Mouse (Mus musculus) kidney, adult 18-20 months (tissue): ENCODE data around the gene Chst8.

Source experiments
- DNase-seq: peaks from one replicate; pipeline ENCODE4 v3.0.0; 2021

Chst8 gene

GRCm38 (mm10) chr7:34799404-34799771 lies 13.1 kb downstream of the Chst8 start:
- DNase-seq = no peak

GRCm38 (mm10) chr7:34798441-34799403 lies 13.8 kb downstream of the Chst8 start:
- peak; percentile 40 for DNase-seq

GRCm38 (mm10) chr7:34798039-34798438 lies 14.5 kb downstream of the Chst8 start:
- no peak for DNase-seq

- no peak for DNase-seq
Observed at GRCm38 (mm10) chr7:34790459-34790858, 22.1 kb downstream of the Chst8 start.

DNA sequence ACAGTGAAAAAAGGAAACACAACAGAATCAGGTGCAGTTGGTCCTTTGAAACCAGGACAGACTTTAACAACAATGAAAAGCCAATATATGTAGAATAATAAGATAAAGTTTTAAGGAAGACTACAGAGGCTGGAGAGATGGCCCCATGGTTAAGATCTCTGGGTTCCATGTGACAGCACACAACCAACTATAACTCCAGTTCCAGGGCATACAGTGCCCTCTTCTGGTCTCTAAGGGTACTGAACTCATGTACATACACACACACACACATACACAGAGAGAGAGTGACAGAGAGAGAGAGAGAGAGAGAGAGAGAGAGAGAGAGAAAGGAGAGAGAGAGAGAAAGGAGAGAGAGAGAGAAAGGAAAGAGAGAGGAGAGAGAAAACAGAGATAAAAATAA lies 25.3 kb downstream of the Chst8 start:
- DNase-seq = no peak

- no peak for DNase-seq
Observed at GRCm38 (mm10) chr7:34785052-34785451, 27.5 kb downstream of the Chst8 start.

- no peak for DNase-seq
Observed at GRCm38 (mm10) chr7:34784469-34784868, 28.0 kb downstream of the Chst8 start.

DNA sequence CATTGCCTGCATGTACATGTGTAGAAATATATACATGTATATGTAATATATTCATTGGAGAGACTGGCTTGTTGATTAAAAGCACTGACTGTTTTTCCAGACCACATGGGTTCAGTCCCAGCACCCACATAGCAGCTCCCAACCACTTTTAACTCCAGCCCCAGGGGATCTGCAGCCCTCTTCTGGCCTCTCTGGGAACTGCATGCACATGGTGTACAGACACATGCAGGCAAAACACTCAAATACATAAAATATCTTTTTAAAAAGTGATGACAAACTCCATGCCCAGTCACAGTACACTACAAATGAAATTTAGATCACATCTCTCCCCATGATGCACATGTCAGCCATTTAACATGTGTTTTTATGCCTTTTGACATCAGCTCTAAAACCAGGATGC lies 30.5 kb downstream of the Chst8 start:
- no peak for DNase-seq

DNA sequence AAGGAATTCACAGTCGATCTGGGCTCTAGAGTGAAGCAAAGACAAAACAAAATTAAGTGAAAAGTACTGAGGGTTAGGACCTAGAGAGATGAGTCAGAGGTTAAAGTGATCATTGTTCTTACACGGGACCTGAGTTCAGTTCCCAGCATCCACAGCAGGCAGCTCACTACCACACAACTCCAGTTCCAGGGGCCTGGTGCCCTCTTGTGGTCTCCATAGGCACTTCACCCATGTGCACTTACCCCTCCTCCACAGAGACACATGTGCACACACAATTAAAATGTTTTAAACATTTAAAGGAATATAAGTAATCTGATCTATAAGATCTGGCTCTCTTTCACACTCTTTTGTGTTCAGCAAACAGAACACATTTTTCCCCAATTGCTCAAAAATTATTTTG lies 31.3 kb downstream of the Chst8 start:
- DNase-seq = no peak

DNA sequence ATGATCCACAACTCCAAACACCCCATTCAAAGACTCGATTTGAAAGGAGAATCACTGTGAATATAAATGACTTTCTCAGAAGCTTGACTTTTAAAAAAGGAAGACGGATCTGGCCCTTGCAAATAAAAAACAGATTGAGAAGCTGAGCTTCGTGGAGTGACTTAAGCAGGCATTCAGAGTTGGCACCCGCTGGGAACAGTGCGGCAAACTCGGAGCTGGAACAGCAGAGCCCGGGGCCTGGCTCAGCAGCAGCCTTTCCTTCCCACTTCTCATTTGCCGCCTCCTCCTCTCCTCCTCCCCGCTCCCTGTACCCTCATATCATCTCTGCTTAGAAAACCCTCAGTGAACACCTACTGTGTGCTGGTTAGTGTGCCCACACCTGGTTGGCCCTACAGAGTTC lies 34.1 kb downstream of the Chst8 start:
- no peak for DNase-seq

DNA sequence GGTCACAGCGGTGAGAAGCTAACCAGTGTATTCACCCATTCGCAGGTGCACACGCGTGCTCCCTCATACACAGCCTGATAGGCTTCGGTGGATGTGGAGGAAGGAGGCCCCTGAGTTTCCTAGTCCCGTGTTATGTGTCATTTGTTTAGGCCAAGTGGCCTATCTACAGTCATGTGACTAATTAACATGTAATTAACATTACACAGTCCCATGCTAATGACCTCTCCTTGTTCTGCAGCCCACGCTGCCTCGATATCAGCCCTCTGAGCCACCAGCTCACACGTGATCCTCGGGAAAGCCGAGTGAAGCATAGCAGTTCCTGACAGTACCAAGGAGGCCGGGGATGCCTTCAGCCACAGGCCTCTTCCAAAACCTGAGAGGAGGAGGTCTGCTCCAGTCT lies 36.9 kb downstream of the Chst8 start:
- no peak for DNase-seq

DNA sequence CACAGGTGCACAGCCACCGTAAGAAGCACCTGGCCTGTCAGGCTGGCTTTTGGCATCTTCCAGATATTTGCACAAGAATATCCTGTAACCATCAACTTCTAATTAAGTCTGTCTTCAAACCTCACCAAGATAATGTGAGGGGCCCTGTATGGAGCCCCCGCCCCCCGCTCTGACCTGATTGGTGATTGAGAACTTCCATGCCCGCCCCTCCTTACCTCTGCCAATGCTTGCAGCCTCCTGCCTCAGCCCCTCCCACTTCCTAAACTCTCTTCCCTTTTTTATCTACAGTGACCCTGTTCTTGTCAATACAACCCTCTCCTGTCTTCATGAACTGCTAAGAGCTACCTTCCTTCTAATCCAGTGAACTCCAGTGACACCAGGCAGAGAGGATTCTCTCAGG lies 37.6 kb downstream of the Chst8 start:
- no peak for DNase-seq

GRCm38 (mm10) chr7:34774020-34774419 lies 38.5 kb downstream of the Chst8 start:
- DNase-seq = no peak

- no peak for DNase-seq
Observed at GRCm38 (mm10) chr7:34773309-34773708, 39.2 kb downstream of the Chst8 start.

DNA sequence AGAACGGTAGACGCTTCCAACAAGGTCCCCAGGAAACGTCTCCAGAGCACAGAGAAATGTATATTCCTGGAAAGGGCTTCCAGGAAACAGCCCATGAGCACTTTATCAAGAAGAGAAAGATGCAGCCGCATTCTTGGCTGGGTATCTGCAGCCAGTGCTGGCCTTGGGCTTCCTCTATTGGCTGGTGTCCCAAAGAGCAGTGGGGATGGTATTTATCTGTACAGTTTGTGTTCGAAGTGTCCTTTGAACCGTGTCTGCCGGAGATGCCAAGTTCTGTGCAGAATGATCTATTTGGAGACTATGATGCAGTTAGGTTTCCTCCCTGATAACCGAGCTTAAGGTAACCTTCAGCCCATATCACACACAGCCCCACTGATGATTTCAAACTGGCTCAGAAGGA lies 43.0 kb downstream of the Chst8 start:
- DNase-seq = no peak

DNA sequence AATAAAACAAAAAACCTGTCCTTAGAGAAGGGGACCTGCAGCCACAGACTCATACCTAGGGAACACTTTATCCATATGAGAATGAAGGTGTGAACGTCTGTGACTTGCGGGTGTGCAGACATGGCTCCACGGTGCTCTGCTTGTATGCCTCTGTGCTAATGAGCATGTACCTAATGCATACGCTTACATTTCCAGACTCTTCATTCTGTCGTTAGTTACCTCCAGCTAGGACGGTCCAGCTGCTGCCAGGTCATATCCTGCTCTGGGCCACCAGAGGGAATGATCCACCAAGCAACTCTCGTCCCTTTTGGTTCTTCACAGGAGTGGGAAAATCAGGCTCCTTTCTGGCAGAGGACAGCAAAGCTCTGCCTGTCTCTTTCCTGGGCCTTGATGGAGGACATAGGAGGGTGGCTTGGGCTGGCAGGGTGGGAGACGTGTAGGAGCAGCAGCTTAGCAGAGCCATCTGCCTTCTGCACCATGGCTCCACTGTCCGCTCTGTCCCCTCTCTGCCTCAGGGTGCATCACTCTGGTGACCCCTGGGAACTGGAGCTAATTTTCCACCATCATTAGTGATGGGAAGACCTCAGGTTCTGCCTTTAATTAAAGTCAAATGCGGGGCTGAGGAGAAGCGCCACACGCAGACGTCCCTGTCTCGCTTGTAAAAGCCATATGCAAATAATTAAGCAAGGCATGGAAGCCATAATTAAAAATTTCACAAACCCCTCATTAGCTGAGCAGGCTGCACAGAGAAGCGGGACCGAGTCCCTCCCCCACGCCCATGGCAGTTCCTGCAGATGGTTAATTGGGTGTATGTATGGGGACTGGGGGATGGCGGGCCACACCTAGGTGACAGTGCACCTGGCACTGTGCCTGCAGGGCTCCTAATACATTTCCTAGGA lies 48.0 kb downstream of the Chst8 start:
- no peak for DNase-seq

- DNase-seq = peak; percentile 19
Observed at GRCm38 (mm10) chr7:34759378-34759822, 53.1 kb downstream of the Chst8 start.

GRCm38 (mm10) chr7:34758721-34759120 lies 53.8 kb downstream of the Chst8 start:
- DNase-seq = no peak

- DNase-seq = no peak
Observed at GRCm38 (mm10) chr7:34757513-34757912, 55.0 kb downstream of the Chst8 start.

- no peak for DNase-seq
Observed at GRCm38 (mm10) chr7:34753140-34753886, 59.2 kb downstream of the Chst8 start.

GRCm38 (mm10) chr7:34752151-34752762 lies 60.3 kb downstream of the Chst8 start:
- DNase-seq = peak; percentile 13

- no peak for DNase-seq
Observed at GRCm38 (mm10) chr7:34750350-34750749, 62.2 kb downstream of the Chst8 start.
